Mouse (Mus musculus) testis, adult 2 months (tissue): Measurements from ENCODE around the gene Gm5134. TPM values are rescaled to one million over a fixed set of nuclear protein-coding genes. Genes with fewer than 3 reads are reported as not detected.

Source experiments
- H3K27ac ChIP-seq: fragments of 200-500 bp; 2 replicates; pipeline ENCODE4 v1.5.1; 2012; ENCODE audit warnings: low read depth, low read length; ENCODE audit not compliant: control insufficient read depth, insufficient read depth
- H3K27me3 ChIP-seq: fragments of 200-500 bp; 2 replicates; pipeline ENCODE4 v1.6.1; 2012; ENCODE audit warnings: mild to moderate bottlenecking, low read length, moderate library complexity; ENCODE audit not compliant: control insufficient read depth, insufficient read depth
- H3K36me3 ChIP-seq: fragments of 200-500 bp; 2 replicates; pipeline ENCODE4 v1.6.1; 2012; ENCODE audit warnings: mild to moderate bottlenecking, low read length; ENCODE audit not compliant: control insufficient read depth, insufficient read depth
- H3K4me1 ChIP-seq: fragments of 200-500 bp; 2 replicates; pipeline ENCODE4 v1.6.1; 2012; ENCODE audit warnings: low read length; ENCODE audit not compliant: control insufficient read depth, insufficient read depth
- H3K4me3 ChIP-seq: fragments of 200-500 bp; 2 replicates; pipeline ENCODE4 v1.5.1; 2012; ENCODE audit warnings: low read depth, mild to moderate bottlenecking, low read length, moderate library complexity, mixed read lengths; ENCODE audit not compliant: control insufficient read depth
- CTCF ChIP-seq: fragments of 200-500 bp; IDR thresholded peaks from 2 replicates; pipeline ENCODE4 v1.5.1; 2012; ENCODE audit warnings: low read depth, mild to moderate bottlenecking, inconsistent platforms, low read length, moderate library complexity; ENCODE audit not compliant: control insufficient read depth, insufficient read depth, insufficient replicate concordance
- POLR2A ChIP-seq: fragments of 200-500 bp; IDR thresholded peaks from 2 replicates; pipeline ENCODE4 v1.6.1; 2012; ENCODE audit warnings: low read depth, mild to moderate bottlenecking, inconsistent platforms, low read length, moderate library complexity; ENCODE audit not compliant: control insufficient read depth
- polyA plus RNA-seq: library from polyadenylated mRNA; depleted of rRNA; stranded (reverse); fragments of >200 nt; gene quantifications from 2 replicates; pipeline ENCODE4 v1.2.3, GENCODE M21; 2012; rRNA removed

Gene Gm5134
- polyA plus RNA-seq, 1 experiment = 22.2 TPM

- no peak for TF ChIP-seq POLR2A
- no peak for TF ChIP-seq CTCF
- H3K27me3 ChIP-seq = no peaks in the 10 kb centered on the region
- H3K27ac ChIP-seq = no peak overlapping the region
- H3K4me1 ChIP-seq = no peaks in the 10 kb centered on the region
- H3K4me3 ChIP-seq = no peak overlapping the region
- no peaks in the 10 kb centered on the region for H3K36me3 ChIP-seq
These were observed 93.0 kb downstream of the Gm5134 start for GRCm38 (mm10) chr10:76047182-76047869.

DNA sequence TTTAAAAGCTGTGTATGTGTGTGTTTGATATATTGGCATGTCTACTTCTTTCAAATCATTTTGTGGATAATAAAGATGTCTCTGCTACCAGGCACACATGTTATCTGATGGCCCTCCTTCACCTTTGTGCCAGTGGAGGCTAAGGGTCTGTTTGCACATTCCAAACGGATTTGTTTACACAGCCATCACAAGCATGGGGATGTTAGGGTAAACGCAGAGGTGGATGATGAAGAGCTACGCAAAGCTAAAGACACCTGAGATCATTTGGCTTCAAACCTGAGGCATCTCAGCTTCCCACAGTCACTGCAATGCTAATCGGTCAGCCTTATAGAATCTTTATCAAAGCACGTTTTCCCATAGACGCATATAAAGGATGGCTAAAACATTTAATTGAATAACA, 94.7 kb downstream of the Gm5134 start:
- Histone ChIP-seq H3K4me3 (no peak overlapping the region), H3K27me3 (no peaks in the 10 kb centered on the region), H3K4me1 (no peaks in the 10 kb centered on the region), H3K36me3 (no peaks in the 10 kb centered on the region), H3K27ac (no peak overlapping the region)
- TF ChIP-seq CTCF (no peak), POLR2A (no peak)

- H3K27me3 ChIP-seq = no peaks in the 10 kb centered on the region
These were observed 97.5 kb downstream of the Gm5134 start for GRCm38 (mm10) chr10:76051860-76052259.

More at GRCm38 (mm10) chr10:76051860-76052259, 97.5 kb downstream of the Gm5134 start:
- TF ChIP-seq POLR2A (no peak), CTCF (no peak)
- Histone ChIP-seq H3K36me3 (no peaks in the 10 kb centered on the region), H3K4me3 (no peak overlapping the region), H3K4me1 (no peaks in the 10 kb centered on the region), H3K27ac (no peak overlapping the region)

Other genes with a start within 250 kb of the Gm5134 start
- gene Cabin1, start 190.2 kb upstream of the Gm5134 start, polyA plus RNA-seq = 19.7 and 20.0 TPM in 2 replicates
- 310 and 393 TPM in 2 replicates for gene Ddt, start 181.1 kb upstream of the Gm5134 start, polyA plus RNA-seq
- gene Gm20441, start 173.6 kb upstream of the Gm5134 start, polyA plus RNA-seq = 0.19 TPM in 1 of 2 replicates, not detected in the other
- gene Gstt3, start 173.1 kb upstream of the Gm5134 start, polyA plus RNA-seq = 40.0 and 41.9 TPM in 2 replicates
- gene Gstt1, start 155.9 kb upstream of the Gm5134 start, polyA plus RNA-seq = 7.0 and 8.9 TPM in 2 replicates
- 500 and 561 TPM in 2 replicates for gene Gstt4, start 132.0 kb upstream of the Gm5134 start, polyA plus RNA-seq
- gene Gstt2, start 117.1 kb upstream of the Gm5134 start, polyA plus RNA-seq = 159 and 168 TPM in 2 replicates
- gene Mif, start 94.3 kb upstream of the Gm5134 start, polyA plus RNA-seq = 261 and 275 TPM in 2 replicates
- gene Derl3, start 61.1 kb upstream of the Gm5134 start, polyA plus RNA-seq = 120 and 145 TPM in 2 replicates
- gene Smarcb1, start 32.9 kb upstream of the Gm5134 start, polyA plus RNA-seq = 41.7 and 43.9 TPM in 2 replicates
- gene Chchd10, start 21.4 kb upstream of the Gm5134 start, polyA plus RNA-seq = 64.5 and 78.9 TPM in 2 replicates
- gene Mmp11, start 18.0 kb upstream of the Gm5134 start, polyA plus RNA-seq = 6.9 and 7.5 TPM in 2 replicates
- 1.1 and 1.3 TPM in 2 replicates for gene Gm867, start 13.8 kb upstream of the Gm5134 start, polyA plus RNA-seq
- 1.2 and 2.3 TPM in 2 replicates for gene Vpreb3, start 11.5 kb upstream of the Gm5134 start, polyA plus RNA-seq
- 3.8 and 4.9 TPM in 2 replicates for gene Zfp280b, start 78.1 kb downstream of the Gm5134 start, polyA plus RNA-seq
- gene Slc5a4b, start 156.4 kb downstream of the Gm5134 start, polyA plus RNA-seq = 4.8 and 5.5 TPM in 2 replicates
- 0.37 and 0.53 TPM in 2 replicates for gene Slc5a4a, start 192.9 kb downstream of the Gm5134 start, polyA plus RNA-seq